Comparison of ENCODE assay signal across 9 mouse cellular contexts in the genomic region with DNA sequence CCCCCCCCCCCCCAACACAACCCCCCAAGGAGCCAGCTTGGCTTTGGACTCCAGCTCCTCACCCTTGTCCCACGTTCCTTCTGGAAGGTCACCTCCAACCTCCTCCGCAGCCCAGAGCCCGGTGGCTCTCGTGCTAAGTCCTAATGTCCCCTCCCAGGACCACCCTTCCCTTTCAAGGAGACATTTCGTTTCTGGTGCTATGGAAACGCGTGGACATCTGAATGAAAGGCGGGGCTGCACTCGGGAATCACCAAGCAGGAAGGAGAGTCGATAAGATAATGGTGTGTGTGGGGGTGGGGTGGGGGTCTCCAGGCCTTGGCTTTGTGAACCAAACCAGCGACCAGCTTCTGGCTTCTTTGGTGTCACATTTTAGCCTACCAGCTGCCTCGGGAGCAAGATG. TPM values are rescaled to one million over a fixed set of nuclear protein-coding genes. Genes with fewer than 3 reads are reported as not detected.
DNase-seq lines count a peak whose midpoint lies in the region; ATAC-seq lines count a peak whose summit lies in the region.
"Had no signal": no experiment of that assay in that cellular context is flagged by ENCODE, and none has a peak within 500 bp of the region (broad histone marks: within the 10 kb centered on the region; RNA-seq: fewer than 3 reads in every experiment).

No protein-coding gene starts in this region.

- peak overlapping the region; percentile 32; the same call in 1 of the 2 replicates for H3K9ac ChIP-seq in kidney, embryonic 15.5 days
- H3K9ac ChIP-seq in embryonic facial prominence, embryonic 13.5 days = peak overlapping the region; percentile 49; the same call in 1 of the 2 replicates
- H3K9ac ChIP-seq in intestine, embryonic 16.5 days (ENCODE audit: low read depth, low read length) = peak overlapping the region; percentile 61
- H3K9ac ChIP-seq in neural tube, embryonic 12.5 days = peak overlapping the region; percentile 44; the same call in 1 of the 2 replicates

- ATAC-seq in kidney, embryonic 15.5 days (replicated peaks; ENCODE audit: low FRiP score) = no peak
- ATAC-seq in embryonic facial prominence, embryonic 13.5 days (ENCODE audit: insufficient number of reproducible peaks, insufficient read depth, low FRiP score, low TSS enrichment, low read depth) = no peak
- no peak for ATAC-seq in intestine, embryonic 16.5 days
- peak; percentile 69 for ATAC-seq in neural tube, embryonic 12.5 days (ENCODE audit: low FRiP score, low read depth)
- no peak for ATAC-seq in megakaryocyte progenitor cell, adult 5-6 weeks (replicated peaks; ENCODE audit: poor library complexity)

- intact Hi-C loops in gastrocnemius, postnatal 14 days (cut with DNase I; ENCODE audit: low total_unique reads) = no loop called here

- no peaks in the 10 kb centered on the region for H3K36me3 ChIP-seq in kidney, embryonic 15.5 days
- no peaks in the 10 kb centered on the region for H3K36me3 ChIP-seq in embryonic facial prominence, embryonic 13.5 days
- no peaks in the 10 kb centered on the region for H3K36me3 ChIP-seq in intestine, embryonic 16.5 days (ENCODE audit: control insufficient read depth, insufficient read depth, low read length)
- no peaks in the 10 kb centered on the region for H3K36me3 ChIP-seq in neural tube, embryonic 12.5 days

- WGBS in kidney, embryonic 15.5 days = 0% methylated on average over 12 of the region's 12 CpGs
- WGBS in embryonic facial prominence, embryonic 13.5 days = under 1% methylated on average over 12 of the region's 12 CpGs
- under 1% methylated on average over 12 of the region's 12 CpGs for WGBS in intestine, embryonic 16.5 days
- under 1% methylated on average over 12 of the region's 12 CpGs for WGBS in neural tube, embryonic 12.5 days

- no peaks in the 10 kb centered on the region for H3K9me3 ChIP-seq in kidney, embryonic 15.5 days (replicated peaks)
- no peaks in the 10 kb centered on the region for H3K9me3 ChIP-seq in embryonic facial prominence, embryonic 13.5 days
- no peaks in the 10 kb centered on the region for H3K9me3 ChIP-seq in intestine, embryonic 16.5 days (ENCODE audit: control insufficient read depth, low read length)
- H3K9me3 ChIP-seq in neural tube, embryonic 12.5 days = no peaks in the 10 kb centered on the region

- H3K4me2 ChIP-seq in kidney, embryonic 15.5 days = peak overlapping the region; percentile 67
- peak overlapping the region; percentile 66 for H3K4me2 ChIP-seq in embryonic facial prominence, embryonic 13.5 days
- H3K4me2 ChIP-seq in intestine, embryonic 16.5 days (ENCODE audit: low read depth, low read length) = peak overlapping the region; percentile 63
- peak overlapping the region; percentile 59 for H3K4me2 ChIP-seq in neural tube, embryonic 12.5 days (replicated peaks)

- H3K27me3 ChIP-seq in kidney, embryonic 15.5 days = peaks cover 23% of the 10 kb centered on the region
- H3K27me3 ChIP-seq in embryonic facial prominence, embryonic 13.5 days = peaks cover 14% of the 10 kb centered on the region
- H3K27me3 ChIP-seq in intestine, embryonic 16.5 days (replicated peaks; ENCODE audit: control insufficient read depth, insufficient read depth, low read length) = no peaks in the 10 kb centered on the region; the same call in 1 of the 2 replicates
- H3K27me3 ChIP-seq in neural tube, embryonic 12.5 days (replicated peaks) = no peaks in the 10 kb centered on the region

- no peak overlapping the region for H3K27ac ChIP-seq in kidney, embryonic 15.5 days
- H3K27ac ChIP-seq in embryonic facial prominence, embryonic 13.5 days = no peak overlapping the region; the same call in 1 of the 2 replicates
- no peak overlapping the region for H3K27ac ChIP-seq in intestine, embryonic 16.5 days (ENCODE audit: low read length)
- H3K27ac ChIP-seq in neural tube, embryonic 12.5 days = peak overlapping the region; percentile 71

- peaks cover 22% of the 10 kb centered on the region for H3K4me1 ChIP-seq in kidney, embryonic 15.5 days
- peaks cover 20% of the 10 kb centered on the region for H3K4me1 ChIP-seq in embryonic facial prominence, embryonic 13.5 days
- peaks cover 11% of the 10 kb centered on the region for H3K4me1 ChIP-seq in intestine, embryonic 16.5 days (ENCODE audit: control insufficient read depth, insufficient read depth, low read length)
- H3K4me1 ChIP-seq in neural tube, embryonic 12.5 days = peaks cover 28% of the 10 kb centered on the region

- DNase-seq in kidney, adult 8-10 months = no peak
- no peak for DNase-seq in layer of hippocampus, postnatal 25 days (ENCODE audit: extremely low spot score in 1 of 2, low spot score in 1 of 2)
- DNase-seq in gastrocnemius, postnatal 14 days = no peak

- H3K4me3 ChIP-seq in kidney, embryonic 15.5 days (replicated peaks) = peak overlapping the region; percentile 34
- H3K4me3 ChIP-seq in embryonic facial prominence, embryonic 13.5 days = peak overlapping the region; percentile 34
- peak overlapping the region; percentile 37 for H3K4me3 ChIP-seq in intestine, embryonic 16.5 days (ENCODE audit: low read length)
- peak overlapping the region; percentile 19 for H3K4me3 ChIP-seq in neural tube, embryonic 12.5 days

RNA-seq across cellular contexts. Expression of a gene that starts 27.9 kb away (rescaled TPM):
- polyA plus RNA-seq in kidney, embryonic 15.5 days (2015; fragmentation: Nextera tagmentation; extraction: Ambion mirVana) = not detected in 2 replicates
- polyA plus RNA-seq in embryonic facial prominence, embryonic 13.5 days (2015; fragmentation: Nextera tagmentation; extraction: Ambion mirVana) = not detected in 2 replicates
- polyA plus RNA-seq in intestine, embryonic 16.5 days (2015; fragmentation: Nextera tagmentation; extraction: Ambion mirVana) = not detected in 2 replicates
- not detected in 2 replicates for polyA plus RNA-seq in neural tube, embryonic 12.5 days (2016; fragmentation: Nextera tagmentation; extraction: Ambion mirVana)
- not detected for total RNA-seq in layer of hippocampus, postnatal 25 days (2021)
- total RNA-seq in megakaryocyte progenitor cell, adult 5-6 weeks (2015) = not detected in 2 replicates
- total RNA-seq in megakaryocyte progenitor cell, adult 5-6 weeks (2017) = not detected in 2 replicates
- total RNA-seq in gastrocnemius, postnatal 14 days (2021) = not detected
- total RNA-seq: heart, adult 18-20 months had no signal
